Mouse (Mus musculus) adrenal gland, postnatal 0 days (tissue): ENCODE data around the gene Rnase10. TPM values are rescaled to one million over a fixed set of nuclear protein-coding genes. Genes with fewer than 3 reads are reported as not detected.

ENCODE experiments used
- polyA plus RNA-seq: library from polyadenylated mRNA; unstranded; fragments of >200 nt; fragmentation: Nextera tagmentation; extraction: Ambion mirVana; gene quantifications from 2 replicates; pipeline ENCODE4 v1.2.1, GENCODE M21; 2015

Rnase10 gene
- 0.25 TPM in 1 of 2 replicates, not detected in the other for polyA plus RNA-seq

GRCm38 (mm10) chr14:51007152-51007801, at the start of gene Rnase10:
TSS of gene Rnase10 (plus strand) at chr14:51007751.

GRCm38 (mm10) chr14:51041769-51042168, 34.2 kb downstream of the Rnase10 start, which contains the start of gene Rnase9:
TSS of gene Rnase9 (minus strand) at chr14:51041869.

GRCm38 (mm10) chr14:51050063-51050462, 42.5 kb downstream of the Rnase10 start, which contains the start of gene Rnase11:
TSS of gene Rnase11 (minus strand) at chr14:51050163.

GRCm38 (mm10) chr14:51057401-51057831, 49.9 kb downstream of the Rnase10 start, which contains the start of gene Rnase12:
TSS of gene Rnase12 (minus strand) at chr14:51057661.

Other genes with a start within 250 kb of the Rnase10 start
- gene Ttc5, start 222.2 kb upstream of the Rnase10 start, polyA plus RNA-seq = 64.9 and 67.5 TPM in 2 replicates
- 0.08 TPM in 1 of 2 replicates, not detected in the other for gene Ccnb1ip1, start 200.0 kb upstream of the Rnase10 start, polyA plus RNA-seq
- 33.6 and 39.5 TPM in 2 replicates for gene Parp2, start 199.9 kb upstream of the Rnase10 start, polyA plus RNA-seq
- 9.4 and 9.5 TPM in 2 replicates for gene Tep1, start 137.2 kb upstream of the Rnase10 start, polyA plus RNA-seq
- 0.36 and 0.57 TPM in 2 replicates for gene Klhl33, start 110.2 kb upstream of the Rnase10 start, polyA plus RNA-seq
- 84.0 and 97.5 TPM in 2 replicates for gene Osgep, start 82.9 kb upstream of the Rnase10 start, polyA plus RNA-seq
- 143 and 189 TPM in 2 replicates for gene Apex1, start 82.8 kb upstream of the Rnase10 start, polyA plus RNA-seq
- 42.4 and 54.4 TPM in 2 replicates for gene Pip4p1, start 76.9 kb upstream of the Rnase10 start, polyA plus RNA-seq
- 71.4 and 77.7 TPM in 2 replicates for gene Pnp, start 76.7 kb upstream of the Rnase10 start, polyA plus RNA-seq
- gene Gm49342, start 63.2 kb upstream of the Rnase10 start, polyA plus RNA-seq = not detected in 2 replicates
- gene Pnp2, start 51.8 kb upstream of the Rnase10 start, polyA plus RNA-seq = 2.2 and 2.8 TPM in 2 replicates
- gene Rnase9, start 34.1 kb downstream of the Rnase10 start, polyA plus RNA-seq = not detected in 2 replicates
- not detected in 2 replicates for gene Rnase11, start 42.4 kb downstream of the Rnase10 start, polyA plus RNA-seq
- gene Rnase12, start 49.9 kb downstream of the Rnase10 start, polyA plus RNA-seq = 1.4 and 1.9 TPM in 2 replicates
- gene Olfr750, start 66.7 kb downstream of the Rnase10 start, polyA plus RNA-seq = 0.03 and 0.05 TPM in 2 replicates
- 122 and 245 TPM in 2 replicates for gene Rnase4, start 83.3 kb downstream of the Rnase10 start, polyA plus RNA-seq
- 14.8 and 20.1 TPM in 2 replicates for gene Ang, start 83.4 kb downstream of the Rnase10 start, polyA plus RNA-seq
- 0.08 TPM in 1 of 2 replicates, not detected in the other for gene Eddm3b, start 106.7 kb downstream of the Rnase10 start, polyA plus RNA-seq
- 0.99 and 1.6 TPM in 2 replicates for gene Rnase6, start 116.2 kb downstream of the Rnase10 start, polyA plus RNA-seq
- gene Rnase1, start 139.0 kb downstream of the Rnase10 start, polyA plus RNA-seq = 2.3 and 3.7 TPM in 2 replicates
- not detected in 2 replicates for gene Rnase2b, start 154.5 kb downstream of the Rnase10 start, polyA plus RNA-seq
- not detected in 2 replicates for gene Ang2, start 191.4 kb downstream of the Rnase10 start, polyA plus RNA-seq
- gene Ear14, start 195.6 kb downstream of the Rnase10 start, polyA plus RNA-seq = not detected in 2 replicates
- gene Rnase2a, start 248.4 kb downstream of the Rnase10 start, polyA plus RNA-seq = not detected in 2 replicates